In genomic region chr17:56611323-56611722, GRCm38 (mm10) we compare ENCODE assay signal across 12 mouse cellular contexts. TPM values are rescaled to one million over a fixed set of nuclear protein-coding genes. Genes with fewer than 3 reads are reported as not detected.
DNase-seq lines count a peak whose midpoint lies in the region; ATAC-seq and TF ChIP-seq lines count a peak whose summit lies in the region.
"Had no signal": no experiment of that assay in that cellular context is flagged by ENCODE, and none has a peak within 500 bp of the region (broad histone marks: within the 10 kb centered on the region; RNA-seq: fewer than 3 reads in every experiment).

No protein-coding gene starts in this region.

- ATAC-seq in midbrain, embryonic 16.5 days = no peak
- ATAC-seq in midbrain, embryonic 11.5 days (ENCODE audit: low FRiP score) = no peak
- ATAC-seq in intestine, postnatal 0 days = no peak
- ATAC-seq in liver, postnatal 0 days = no peak

- no peak for DNase-seq in heart, embryonic 10.5 days (ENCODE audit: low spot score)
- no peak for DNase-seq in heart, postnatal 25 days (ENCODE audit: low spot score)
- DNase-seq in midbrain, embryonic 11.5 days (ENCODE audit: low spot score, missing footprints) = no peak
- DNase-seq in liver, postnatal 0 days = no peak
- no peak for DNase-seq in kidney, postnatal 4 days
- no peak for DNase-seq in right cerebral cortex, postnatal 10 days (ENCODE audit: low spot score in 2 of 2)
- DNase-seq: heart, postnatal 10 days had no signal

- intact Hi-C loops in heart, postnatal 25 days (cut with DNase I) = loop anchor here (5.0 kb wide), 1 partner anchor 56 kb away; no protein-coding TSS in a partner anchor

- TF ChIP-seq CTCF in intestine, postnatal 0 days (IDR thresholded peaks at IDR 0.05; ENCODE audit: low read depth) = no peak
- no peak for TF ChIP-seq CTCF in liver, postnatal 0 days (IDR thresholded peaks at IDR 0.05; ENCODE audit: low read depth)

- no peaks in the 10 kb centered on the region for H3K27me3 ChIP-seq in heart, embryonic 10.5 days (ENCODE audit: insufficient read depth, poor library complexity, severe bottlenecking)
- H3K27me3 ChIP-seq in midbrain, embryonic 16.5 days (ENCODE audit: control insufficient read depth, insufficient read depth, low read depth, low read length) = no peaks in the 10 kb centered on the region
- H3K27me3 ChIP-seq in midbrain, embryonic 11.5 days (ENCODE audit: control insufficient read depth, insufficient read depth, low read length) = no peaks in the 10 kb centered on the region
- no peaks in the 10 kb centered on the region for H3K27me3 ChIP-seq in intestine, postnatal 0 days (replicated peaks; ENCODE audit: control insufficient read depth, insufficient read depth, low read length)
- no peaks in the 10 kb centered on the region for H3K27me3 ChIP-seq in liver, postnatal 0 days (ENCODE audit: insufficient read depth, low read length)
- H3K27me3 ChIP-seq: hindbrain, embryonic 15.5 days; neural tube, embryonic 12.5 days had no signal

- H3K4me1 ChIP-seq in heart, embryonic 10.5 days = peaks cover 44% of the 10 kb centered on the region
- peaks cover 25% of the 10 kb centered on the region for H3K4me1 ChIP-seq in midbrain, embryonic 16.5 days (ENCODE audit: control insufficient read depth, insufficient read depth, low read length)
- H3K4me1 ChIP-seq in midbrain, embryonic 11.5 days (ENCODE audit: control insufficient read depth, insufficient read depth, low read length) = peaks cover 28% of the 10 kb centered on the region
- peaks cover 7% of the 10 kb centered on the region; the same call in 1 of the 2 replicates for H3K4me1 ChIP-seq in intestine, postnatal 0 days (replicated peaks; ENCODE audit: control insufficient read depth, insufficient read depth, low read length)
- H3K4me1 ChIP-seq in liver, postnatal 0 days (ENCODE audit: insufficient read depth) = peaks cover 43% of the 10 kb centered on the region

- no peak for TF ChIP-seq EP300 in liver, postnatal 0 days (IDR thresholded peaks at IDR 0.05; ENCODE audit: low read depth)

- no peak overlapping the region for H3K4me2 ChIP-seq in midbrain, embryonic 16.5 days (ENCODE audit: low read length)
- no peak overlapping the region for H3K4me2 ChIP-seq in midbrain, embryonic 11.5 days
- H3K4me2 ChIP-seq in intestine, postnatal 0 days (replicated peaks; ENCODE audit: low read depth) = no peak overlapping the region
- H3K4me2 ChIP-seq in liver, postnatal 0 days (ENCODE audit: low read depth, low read length) = 0 out of 2 replicates have a peak overlapping the region, but pooled peaks have one; percentile 63

- peaks cover 41% of the 10 kb centered on the region for H3K36me3 ChIP-seq in heart, embryonic 10.5 days
- peaks cover 10% of the 10 kb centered on the region for H3K36me3 ChIP-seq in midbrain, embryonic 16.5 days (ENCODE audit: control insufficient read depth, insufficient read depth, low read length)
- peaks cover 14% of the 10 kb centered on the region for H3K36me3 ChIP-seq in midbrain, embryonic 11.5 days (ENCODE audit: control insufficient read depth, insufficient read depth, low read length)
- peaks cover 32% of the 10 kb centered on the region for H3K36me3 ChIP-seq in intestine, postnatal 0 days (ENCODE audit: control insufficient read depth, insufficient read depth)
- peaks cover 31% of the 10 kb centered on the region for H3K36me3 ChIP-seq in liver, postnatal 0 days (replicated peaks; ENCODE audit: insufficient read depth, low read length)

- H3K9me3 ChIP-seq in heart, embryonic 10.5 days = no peaks in the 10 kb centered on the region
- no peaks in the 10 kb centered on the region for H3K9me3 ChIP-seq in midbrain, embryonic 16.5 days (replicated peaks; ENCODE audit: control insufficient read depth, low read length, poor library complexity, severe bottlenecking)
- H3K9me3 ChIP-seq in midbrain, embryonic 11.5 days (ENCODE audit: control insufficient read depth, low read length) = no peaks in the 10 kb centered on the region
- no peaks in the 10 kb centered on the region for H3K9me3 ChIP-seq in intestine, postnatal 0 days (ENCODE audit: control insufficient read depth)
- H3K9me3 ChIP-seq in liver, postnatal 0 days (ENCODE audit: low read length) = no peaks in the 10 kb centered on the region
- H3K9me3 ChIP-seq: hindbrain, embryonic 15.5 days; neural tube, embryonic 12.5 days had no signal

- H3K27ac ChIP-seq in heart, embryonic 10.5 days = 0 out of 2 replicates have a peak overlapping the region, but pooled peaks have one; percentile 56
- no peak overlapping the region for H3K27ac ChIP-seq in midbrain, embryonic 16.5 days (ENCODE audit: low read length)
- H3K27ac ChIP-seq in midbrain, embryonic 11.5 days (ENCODE audit: low read depth, low read length) = no peak overlapping the region
- H3K27ac ChIP-seq in intestine, postnatal 0 days (ENCODE audit: low read depth, low read length) = 0 out of 2 replicates have a peak overlapping the region, but pooled peaks have one; percentile 35
- H3K27ac ChIP-seq in liver, postnatal 0 days (ENCODE audit: low read depth) = peak overlapping the region; percentile 86
- H3K27ac ChIP-seq: hindbrain, embryonic 15.5 days; macrophage; neural tube, embryonic 12.5 days had no signal

- WGBS in heart, embryonic 10.5 days = 74% methylated on average over 2 of the region's 2 CpGs
- WGBS in midbrain, embryonic 16.5 days = 79% methylated on average over 2 of the region's 2 CpGs
- WGBS in midbrain, embryonic 11.5 days = 71% methylated on average over 2 of the region's 2 CpGs
- WGBS in intestine, postnatal 0 days = 65% methylated on average over 2 of the region's 2 CpGs
- 89% methylated on average over 2 of the region's 2 CpGs for WGBS in liver, postnatal 0 days (ENCODE audit: insufficient replicate concordance)

- no peak overlapping the region; the same call in 1 of the 2 replicates for H3K4me3 ChIP-seq in heart, embryonic 10.5 days
- no peak overlapping the region for H3K4me3 ChIP-seq in midbrain, embryonic 16.5 days (ENCODE audit: low read depth, low read length)
- no peak overlapping the region for H3K4me3 ChIP-seq in midbrain, embryonic 11.5 days (ENCODE audit: low read depth, low read length)
- no peak overlapping the region for H3K4me3 ChIP-seq in intestine, postnatal 0 days (ENCODE audit: low read depth, low read length)
- H3K4me3 ChIP-seq in liver, postnatal 0 days (ENCODE audit: low read depth, low read length) = no peak overlapping the region
- H3K4me3 ChIP-seq: neural tube, embryonic 12.5 days had no signal

- 0 out of 2 replicates have a peak overlapping the region, but pooled peaks have one; percentile 25 for H3K9ac ChIP-seq in midbrain, embryonic 16.5 days (ENCODE audit: low read depth, low read length)
- no peak overlapping the region for H3K9ac ChIP-seq in midbrain, embryonic 11.5 days (ENCODE audit: low read length)
- H3K9ac ChIP-seq in intestine, postnatal 0 days (ENCODE audit: low read depth, low read length) = no peak overlapping the region
- H3K9ac ChIP-seq in liver, postnatal 0 days (replicated peaks) = no peak overlapping the region
- H3K9ac ChIP-seq: hindbrain, embryonic 15.5 days; neural tube, embryonic 12.5 days had no signal

RNA-seq across cellular contexts. Expression of gene 2410015M20Rik, which starts 1.8 kb away (rescaled TPM):
- polyA plus RNA-seq in heart, embryonic 10.5 days (2016; fragmentation: Nextera tagmentation; extraction: Ambion mirVana) = 261 and 317 TPM in 2 replicates
- total RNA-seq in heart, postnatal 25 days (2021) = 100 to 1,000 TPM; 343 to 364 TPM
- polyA plus RNA-seq in midbrain, embryonic 16.5 days (2015; fragmentation: Nextera tagmentation; extraction: Ambion mirVana) = 171 and 182 TPM in 2 replicates
- 182 and 195 TPM in 2 replicates for polyA plus RNA-seq in midbrain, embryonic 11.5 days (2014; fragmentation: Nextera tagmentation; extraction: Ambion mirVana)
- polyA plus RNA-seq in intestine, postnatal 0 days (2015; fragmentation: Nextera tagmentation; extraction: Ambion mirVana) = 358 and 361 TPM in 2 replicates
- 259 and 260 TPM in 2 replicates for polyA plus RNA-seq in liver, postnatal 0 days (2015; fragmentation: Nextera tagmentation; extraction: Ambion mirVana)

RNA-seq across cellular contexts. Expression of gene Rpl36, which starts 1.9 kb away (rescaled TPM):
- polyA plus RNA-seq in heart, embryonic 10.5 days (2016; fragmentation: Nextera tagmentation; extraction: Ambion mirVana) = 1,286 and 1,339 TPM in 2 replicates
- 100 to 1,000 TPM; 692 to 724 TPM for total RNA-seq in heart, postnatal 25 days (2021)
- polyA plus RNA-seq in midbrain, embryonic 16.5 days (2015; fragmentation: Nextera tagmentation; extraction: Ambion mirVana) = 789 and 838 TPM in 2 replicates
- polyA plus RNA-seq in midbrain, embryonic 11.5 days (2014; fragmentation: Nextera tagmentation; extraction: Ambion mirVana) = 1,209 and 1,332 TPM in 2 replicates
- 1,422 and 1,459 TPM in 2 replicates for polyA plus RNA-seq in intestine, postnatal 0 days (2015; fragmentation: Nextera tagmentation; extraction: Ambion mirVana)
- polyA plus RNA-seq in liver, postnatal 0 days (2015; fragmentation: Nextera tagmentation; extraction: Ambion mirVana) = 1,436 and 1,479 TPM in 2 replicates

RNA-seq across cellular contexts. Expression of gene Lonp1, which starts 15.4 kb away (rescaled TPM):
- polyA plus RNA-seq in heart, embryonic 10.5 days (2016; fragmentation: Nextera tagmentation; extraction: Ambion mirVana) = 58.9 and 65.1 TPM in 2 replicates
- total RNA-seq in heart, postnatal 25 days (2021) = 100 to 1,000 TPM; 107 to 112 TPM
- 42.8 and 43.0 TPM in 2 replicates for polyA plus RNA-seq in midbrain, embryonic 16.5 days (2015; fragmentation: Nextera tagmentation; extraction: Ambion mirVana)
- polyA plus RNA-seq in midbrain, embryonic 11.5 days (2014; fragmentation: Nextera tagmentation; extraction: Ambion mirVana) = 44.6 and 48.9 TPM in 2 replicates
- polyA plus RNA-seq in intestine, postnatal 0 days (2015; fragmentation: Nextera tagmentation; extraction: Ambion mirVana) = 23.2 and 25.5 TPM in 2 replicates
- 29.8 and 31.9 TPM in 2 replicates for polyA plus RNA-seq in liver, postnatal 0 days (2015; fragmentation: Nextera tagmentation; extraction: Ambion mirVana)

RNA-seq across cellular contexts. Expression of gene Catsperd, which starts 16.6 kb away (rescaled TPM):
- 0.30 and 0.38 TPM in 2 replicates for polyA plus RNA-seq in heart, embryonic 10.5 days (2016; fragmentation: Nextera tagmentation; extraction: Ambion mirVana)
- total RNA-seq in heart, postnatal 25 days (2021) = not detected
- polyA plus RNA-seq in midbrain, embryonic 16.5 days (2015; fragmentation: Nextera tagmentation; extraction: Ambion mirVana) = 1.8 and 2.1 TPM in 2 replicates
- 0.93 and 0.95 TPM in 2 replicates for polyA plus RNA-seq in midbrain, embryonic 11.5 days (2014; fragmentation: Nextera tagmentation; extraction: Ambion mirVana)
- 0.65 and 0.68 TPM in 2 replicates for polyA plus RNA-seq in intestine, postnatal 0 days (2015; fragmentation: Nextera tagmentation; extraction: Ambion mirVana)
- polyA plus RNA-seq in liver, postnatal 0 days (2015; fragmentation: Nextera tagmentation; extraction: Ambion mirVana) = 0.33 and 0.60 TPM in 2 replicates
- polyA plus RNA-seq: macrophage had no signal

RNA-seq across cellular contexts. Expression of gene Safb, which starts 26.7 kb away (rescaled TPM):
- polyA plus RNA-seq in heart, embryonic 10.5 days (2016; fragmentation: Nextera tagmentation; extraction: Ambion mirVana) = 106 and 128 TPM in 2 replicates
- 10 to 100 TPM; 64.3 to 72.3 TPM for total RNA-seq in heart, postnatal 25 days (2021)
- 121 and 122 TPM in 2 replicates for polyA plus RNA-seq in midbrain, embryonic 16.5 days (2015; fragmentation: Nextera tagmentation; extraction: Ambion mirVana)
- polyA plus RNA-seq in midbrain, embryonic 11.5 days (2014; fragmentation: Nextera tagmentation; extraction: Ambion mirVana) = 110 and 113 TPM in 2 replicates
- polyA plus RNA-seq in intestine, postnatal 0 days (2015; fragmentation: Nextera tagmentation; extraction: Ambion mirVana) = 40.0 and 44.9 TPM in 2 replicates
- polyA plus RNA-seq in liver, postnatal 0 days (2015; fragmentation: Nextera tagmentation; extraction: Ambion mirVana) = 27.0 and 28.4 TPM in 2 replicates

Comparison
In these comparisons a context has a peak if more than half of its experiments do, and no peak if none do; other contexts are left out.
1. H3K27ac ChIP-seq: peak in heart, embryonic 10.5 days (single experiment), intestine, postnatal 0 days (single experiment) and liver, postnatal 0 days (single experiment); none in midbrain, embryonic 16.5 days (single experiment) and midbrain, embryonic 11.5 days (single experiment).